Mouse (Mus musculus): ENCODE measurements around the gene Sf3b1. TPM values are rescaled to one million over a fixed set of nuclear protein-coding genes. Genes with fewer than 3 reads are reported as not detected.
A peak's percentile ranks its signal among the peaks of the same experiment; 100 is the strongest.

The Sf3b1 gene
- polyA plus RNA-seq, 1 experiment from 2014 or later: 234 TPM

- Histone ChIP-seq H3K36me3 (ENCODE audit: control insufficient read depth, insufficient read depth, low read length) (peaks cover 5% of the 10 kb centered on the region; the same call in 1 of the 2 replicates), H3K27me3 (ENCODE audit: control insufficient read depth, insufficient read depth, low read length) (no peaks in the 10 kb centered on the region), H3K27ac (ENCODE audit: low read depth, low read length) (no peak overlapping the region), H3K4me2 (no peak overlapping the region), H3K4me1 (ENCODE audit: control insufficient read depth, insufficient read depth, low read length) (no peaks in the 10 kb centered on the region), H3K9ac (ENCODE audit: low read depth, low read length) (no peak overlapping the region), H3K4me3 (ENCODE audit: low read depth, low read length) (no peak overlapping the region), H3K9me3 (replicated peaks; ENCODE audit: control insufficient read depth, low read length) (no peaks in the 10 kb centered on the region)
- WGBS (ENCODE audit: insufficient replicate concordance): 76% methylated on average over 3 of the region's 3 CpGs
- no peak for ATAC-seq (replicated peaks; ENCODE audit: insufficient number of reproducible peaks, low FRiP score, low TSS enrichment)
Observed at GRCm38 (mm10) chr1:54982636-54983035, 44.6 kb downstream of the Sf3b1 start.

- Histone ChIP-seq H3K27me3 (ENCODE audit: control insufficient read depth, insufficient read depth, low read length) (no peaks in the 10 kb centered on the region), H3K4me2 (no peak overlapping the region), H3K9ac (ENCODE audit: low read depth, low read length) (no peak overlapping the region), H3K27ac (ENCODE audit: low read depth, low read length) (no peak overlapping the region), H3K4me3 (ENCODE audit: low read depth, low read length) (no peak overlapping the region), H3K4me1 (ENCODE audit: control insufficient read depth, insufficient read depth, low read length) (no peaks in the 10 kb centered on the region), H3K9me3 (replicated peaks; ENCODE audit: control insufficient read depth, low read length) (no peaks in the 10 kb centered on the region), H3K36me3 (ENCODE audit: control insufficient read depth, insufficient read depth, low read length) (no peaks in the 10 kb centered on the region)
- ATAC-seq (replicated peaks; ENCODE audit: insufficient number of reproducible peaks, low FRiP score, low TSS enrichment): 0 out of 2 replicates have a peak, but pooled peaks have one; percentile 31
- WGBS (ENCODE audit: insufficient replicate concordance): 62% methylated on average over 1 of the region's 1 CpGs
Observed at GRCm38 (mm10) chr1:54979226-54979984, 47.9 kb downstream of the Sf3b1 start.

GRCm38 (mm10) chr1:54971687-54972404, 55.4 kb downstream of the Sf3b1 start:
- Histone ChIP-seq H3K9me3 (replicated peaks; ENCODE audit: control insufficient read depth, low read length) (no peaks in the 10 kb centered on the region), H3K27me3 (ENCODE audit: control insufficient read depth, insufficient read depth, low read length) (no peaks in the 10 kb centered on the region), H3K4me3 (ENCODE audit: low read depth, low read length) (no peak overlapping the region), H3K4me1 (ENCODE audit: control insufficient read depth, insufficient read depth, low read length) (no peaks in the 10 kb centered on the region), H3K4me2 (no peak overlapping the region), H3K27ac (ENCODE audit: low read depth, low read length) (no peak overlapping the region), H3K36me3 (ENCODE audit: control insufficient read depth, insufficient read depth, low read length) (no peaks in the 10 kb centered on the region), H3K9ac (ENCODE audit: low read depth, low read length) (no peak overlapping the region)
- no peak for ATAC-seq (replicated peaks; ENCODE audit: insufficient number of reproducible peaks, low FRiP score, low TSS enrichment)
- WGBS (ENCODE audit: insufficient replicate concordance): 79% methylated on average over 5 of the region's 5 CpGs

GRCm38 (mm10) chr1:54966858-54967257, 60.4 kb downstream of the Sf3b1 start:
- Histone ChIP-seq H3K27ac (ENCODE audit: low read depth, low read length) (no peak overlapping the region), H3K4me1 (ENCODE audit: control insufficient read depth, insufficient read depth, low read length) (no peaks in the 10 kb centered on the region), H3K27me3 (ENCODE audit: control insufficient read depth, insufficient read depth, low read length) (no peaks in the 10 kb centered on the region), H3K4me3 (ENCODE audit: low read depth, low read length) (no peak overlapping the region), H3K9me3 (replicated peaks; ENCODE audit: control insufficient read depth, low read length) (no peaks in the 10 kb centered on the region), H3K4me2 (no peak overlapping the region), H3K9ac (ENCODE audit: low read depth, low read length) (no peak overlapping the region), H3K36me3 (ENCODE audit: control insufficient read depth, insufficient read depth, low read length) (no peaks in the 10 kb centered on the region)
- ATAC-seq (replicated peaks; ENCODE audit: insufficient number of reproducible peaks, low FRiP score, low TSS enrichment): peak; percentile 69; the same call in 1 of the 2 replicates
- 90% methylated on average over 3 of the region's 3 CpGs for WGBS (ENCODE audit: insufficient replicate concordance)

DNA sequence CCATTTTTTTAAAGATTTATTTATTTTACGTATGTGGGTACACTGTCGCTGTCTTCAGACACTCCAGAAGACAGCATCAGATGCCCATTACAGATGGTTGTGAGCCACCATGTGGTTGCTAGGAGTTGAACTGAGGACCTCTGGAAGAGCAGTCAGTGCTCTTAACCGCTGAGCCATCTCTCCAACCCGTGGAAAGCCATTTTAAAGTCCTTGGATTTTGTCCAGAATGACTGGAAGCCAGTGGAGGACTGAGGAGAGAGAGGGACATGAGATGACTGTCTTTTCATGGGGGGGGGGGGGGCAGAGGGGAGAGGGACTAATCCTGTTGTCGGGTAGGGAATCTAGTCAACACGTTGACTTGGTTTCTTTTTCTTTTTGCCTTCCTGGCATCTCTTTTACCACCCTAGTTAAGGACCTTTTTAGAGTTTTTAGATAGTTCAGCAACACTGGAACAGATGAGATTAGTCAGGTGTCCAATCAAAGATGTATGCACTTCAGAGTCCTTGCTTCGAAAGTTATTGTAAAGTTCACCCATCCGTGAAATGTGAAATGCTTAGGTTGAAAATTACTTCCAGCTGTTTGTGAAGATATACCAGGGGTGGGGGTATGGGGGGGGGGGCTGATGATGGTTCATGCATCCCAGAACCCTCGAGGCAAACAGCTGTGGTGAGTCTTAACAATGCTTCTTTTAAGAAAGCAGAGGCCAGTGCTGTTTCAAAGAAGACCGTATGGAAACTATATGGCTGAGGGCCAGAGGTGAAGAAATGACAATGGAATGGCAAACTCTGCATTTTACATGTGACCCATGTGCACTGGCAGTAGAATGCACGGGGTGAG, 61.9 kb downstream of the Sf3b1 start:
- Histone ChIP-seq H3K9me3 (replicated peaks; ENCODE audit: control insufficient read depth, low read length) (no peaks in the 10 kb centered on the region), H3K9ac (ENCODE audit: low read depth, low read length) (no peak overlapping the region), H3K27ac (ENCODE audit: low read depth, low read length) (no peak overlapping the region), H3K4me3 (ENCODE audit: low read depth, low read length) (no peak overlapping the region), H3K27me3 (ENCODE audit: control insufficient read depth, insufficient read depth, low read length) (no peaks in the 10 kb centered on the region), H3K4me2 (no peak overlapping the region), H3K36me3 (ENCODE audit: control insufficient read depth, insufficient read depth, low read length) (no peaks in the 10 kb centered on the region), H3K4me1 (ENCODE audit: control insufficient read depth, insufficient read depth, low read length) (no peaks in the 10 kb centered on the region)
- WGBS (ENCODE audit: insufficient replicate concordance): 64% methylated on average over 11 of the region's 11 CpGs
- ATAC-seq (replicated peaks; ENCODE audit: insufficient number of reproducible peaks, low FRiP score, low TSS enrichment): no peak

DNA sequence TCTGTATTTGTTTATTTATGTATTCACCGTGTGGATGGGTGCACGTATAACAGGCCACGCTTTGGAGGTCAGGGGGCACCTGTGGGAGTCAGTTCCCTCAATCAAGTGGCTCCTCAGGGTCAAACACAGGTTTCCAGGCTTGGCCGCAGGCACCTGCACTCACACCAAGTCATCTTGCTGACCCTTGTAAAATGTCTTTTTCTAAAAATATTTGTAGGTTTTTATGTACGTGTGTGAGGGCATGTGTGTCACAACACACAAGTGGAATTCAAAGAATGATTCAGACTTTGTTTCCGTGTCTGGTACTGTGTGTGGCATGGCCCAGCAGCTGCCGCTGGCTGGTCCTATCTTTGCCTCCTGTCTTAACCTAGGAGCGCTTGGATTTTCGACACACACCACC, 65.6 kb downstream of the Sf3b1 start:
- no peak overlapping the region for H3K27ac ChIP-seq (ENCODE audit: low read depth, low read length)
- no peaks in the 10 kb centered on the region for H3K9me3 ChIP-seq (replicated peaks; ENCODE audit: control insufficient read depth, low read length)
- no peaks in the 10 kb centered on the region for H3K27me3 ChIP-seq (ENCODE audit: control insufficient read depth, insufficient read depth, low read length)
- WGBS (ENCODE audit: insufficient replicate concordance): 72% methylated on average over 9 of the region's 9 CpGs
- no peak overlapping the region for H3K4me3 ChIP-seq (ENCODE audit: low read depth, low read length)
- H3K4me1 ChIP-seq (ENCODE audit: control insufficient read depth, insufficient read depth, low read length): no peaks in the 10 kb centered on the region
- H3K9ac ChIP-seq (ENCODE audit: low read depth, low read length): no peak overlapping the region
- no peak for ATAC-seq (replicated peaks; ENCODE audit: insufficient number of reproducible peaks, low FRiP score, low TSS enrichment)
- H3K36me3 ChIP-seq (ENCODE audit: control insufficient read depth, insufficient read depth, low read length): no peaks in the 10 kb centered on the region
- no peak overlapping the region for H3K4me2 ChIP-seq

- Histone ChIP-seq H3K27ac (ENCODE audit: low read depth, low read length) (no peak overlapping the region), H3K9ac (ENCODE audit: low read depth, low read length) (no peak overlapping the region), H3K36me3 (ENCODE audit: control insufficient read depth, insufficient read depth, low read length) (no peaks in the 10 kb centered on the region), H3K4me3 (ENCODE audit: low read depth, low read length) (no peak overlapping the region), H3K4me2 (no peak overlapping the region), H3K4me1 (ENCODE audit: control insufficient read depth, insufficient read depth, low read length) (no peaks in the 10 kb centered on the region), H3K27me3 (ENCODE audit: control insufficient read depth, insufficient read depth, low read length) (no peaks in the 10 kb centered on the region), H3K9me3 (replicated peaks; ENCODE audit: control insufficient read depth, low read length) (no peaks in the 10 kb centered on the region)
- ATAC-seq (replicated peaks; ENCODE audit: insufficient number of reproducible peaks, low FRiP score, low TSS enrichment): no peak
- 63% methylated on average over 9 of the region's 9 CpGs for WGBS (ENCODE audit: insufficient replicate concordance)
Observed at GRCm38 (mm10) chr1:54960613-54961165, 66.6 kb downstream of the Sf3b1 start.

DNA sequence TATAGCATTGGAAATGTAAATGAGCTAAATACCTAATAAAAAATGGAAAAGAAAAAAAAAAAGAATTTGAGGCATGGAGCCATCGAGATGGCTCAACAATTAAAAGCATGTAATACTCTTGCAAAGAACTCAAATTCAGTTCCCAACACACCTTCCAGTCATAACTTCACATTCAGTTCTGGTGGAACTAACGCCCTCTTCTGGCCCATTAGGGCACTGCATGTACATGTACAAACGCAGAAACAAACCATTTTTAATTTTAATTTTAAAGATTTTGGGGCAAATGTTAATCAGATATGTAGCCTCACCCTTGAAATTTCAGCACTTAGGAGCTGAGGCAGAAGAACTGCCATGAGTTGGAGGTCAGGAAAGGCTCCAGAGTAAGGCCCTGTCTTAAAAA, 68.8 kb downstream of the Sf3b1 start:
- ATAC-seq (replicated peaks; ENCODE audit: insufficient number of reproducible peaks, low FRiP score, low TSS enrichment): no peak
- H3K27ac ChIP-seq (ENCODE audit: low read depth, low read length): no peak overlapping the region
- no peak overlapping the region for H3K9ac ChIP-seq (ENCODE audit: low read depth, low read length)
- H3K4me1 ChIP-seq (ENCODE audit: control insufficient read depth, insufficient read depth, low read length): no peaks in the 10 kb centered on the region
- no peaks in the 10 kb centered on the region for H3K36me3 ChIP-seq (ENCODE audit: control insufficient read depth, insufficient read depth, low read length)
- no peaks in the 10 kb centered on the region for H3K9me3 ChIP-seq (replicated peaks; ENCODE audit: control insufficient read depth, low read length)
- no peak overlapping the region for H3K4me3 ChIP-seq (ENCODE audit: low read depth, low read length)
- H3K27me3 ChIP-seq (ENCODE audit: control insufficient read depth, insufficient read depth, low read length): no peaks in the 10 kb centered on the region
- no peak overlapping the region for H3K4me2 ChIP-seq
- WGBS (ENCODE audit: insufficient replicate concordance): 66% methylated on average over 3 of the region's 3 CpGs

Measured in heart, embryonic 11.5 days (tissue).